Mouse (Mus musculus) hindbrain, postnatal 0 days (tissue): ENCODE measurements around the gene Flad1. TPM values are rescaled to one million over a fixed set of nuclear protein-coding genes. Genes with fewer than 3 reads are reported as not detected.
A peak's percentile ranks its signal among the peaks of the same experiment; 100 is the strongest.

ENCODE experiments used
- ATAC-seq: fragments of 200-750 bp; cut with Nextera tagmentation; 2 replicates; pipeline ENCODE4 v1.8.0; 2017; ENCODE audit warnings: mild to moderate bottlenecking, moderate TSS enrichment, moderate library complexity
- DNase-seq: peaks from one replicate; pipeline ENCODE4 v3.0.0-alpha.2; 2015; ENCODE audit warnings: low spot score
- H3K27ac ChIP-seq: fragments of 300-500 bp; sonication (generic); 2 replicates; pipeline ENCODE4 v1.5.1; 2014; ENCODE audit warnings: mild to moderate bottlenecking
- H3K27me3 ChIP-seq: fragments of 300-500 bp; sonication (generic); 2 replicates; pipeline ENCODE4 v1.6.1; 2014; ENCODE audit warnings: low read length, mixed read lengths; ENCODE audit not compliant: insufficient read depth
- H3K36me3 ChIP-seq: fragments of 300-500 bp; sonication (generic); 2 replicates; pipeline ENCODE4 v1.6.1; 2014; ENCODE audit warnings: low read length, mixed read lengths; ENCODE audit not compliant: insufficient read depth
- H3K4me1 ChIP-seq: fragments of 300-500 bp; sonication (generic); 2 replicates; pipeline ENCODE4 v1.6.1; 2014; ENCODE audit warnings: antibody characterized with exemption, low read length, mixed read lengths; ENCODE audit not compliant: insufficient read depth
- H3K4me2 ChIP-seq: fragments of 300-500 bp; sonication (generic); 2 replicates; pipeline ENCODE4 v1.6.1; 2014; ENCODE audit warnings: low read depth, mild to moderate bottlenecking, low read length, moderate library complexity, mixed read lengths
- H3K4me3 ChIP-seq: fragments of 300-500 bp; sonication (generic); 2 replicates; pipeline ENCODE4 v1.5.1; 2014; ENCODE audit warnings: low read length
- H3K9ac ChIP-seq: fragments of 300-500 bp; sonication (generic); replicated peaks from 2 replicates; pipeline ENCODE4 v1.6.1; 2014; ENCODE audit warnings: mild to moderate bottlenecking, low read length, moderate library complexity, mixed read lengths
- H3K9me3 ChIP-seq: fragments of 300-500 bp; sonication (generic); 2 replicates; pipeline ENCODE4 v1.6.1; 2016; ENCODE audit warnings: low read length, mixed read lengths
- CTCF ChIP-seq: IDR thresholded peaks from 2 replicates; pipeline ENCODE4 v1.5.1; 2016; ENCODE audit warnings: antibody characterized with exemption, control low read depth, low read depth
- WGBS: fragments of 180-500 bp; shearing (Covaris S2); extraction: QIAGEN DNeasy Blood & Tissue Kit; methylation state at CpG from one replicate; pipeline ENCODE4 v1.1.7; 2014; 5-methylcytosine and 5-hydroxymethylcytosine counted together
- polyA plus RNA-seq: library from polyadenylated mRNA; unstranded; fragments of >200 nt; fragmentation: Nextera tagmentation; extraction: Ambion mirVana; gene quantifications from 2 replicates; pipeline ENCODE4 v1.2.1, GENCODE M21; 2015
- total RNA-seq: library from RNA; depleted of rRNA; stranded (reverse); fragments of >200 nt; gene quantifications from 2 replicates; pipeline ENCODE4 v1.2.3, GENCODE M21; 2014

The Flad1 gene
- total and polyA plus RNA-seq, 2 experiments from 2014 or later, result 23.8 to 32.1 TPM

- no peaks in the 10 kb centered on the region for H3K9me3 ChIP-seq
- no peaks in the 10 kb centered on the region for H3K27me3 ChIP-seq
- ATAC-seq, result no peak
- H3K4me2 ChIP-seq, result no peak overlapping the region
- DNase-seq, result no peak
- H3K4me3 ChIP-seq, result no peak overlapping the region
- no peak for TF ChIP-seq CTCF
- H3K4me1 ChIP-seq, result 0 out of 2 replicates have a peak, but pooled peaks cover 4% of the 10 kb centered on the region
- no peak overlapping the region for H3K9ac ChIP-seq
- 81% methylated on average over 5 of the region's 5 CpGs for WGBS
- no peaks in the 10 kb centered on the region for H3K36me3 ChIP-seq
- no peak overlapping the region for H3K27ac ChIP-seq
Measured at GRCm38 (mm10) chr3:89382950-89383349, 28.7 kb downstream of the Flad1 start.

- TF ChIP-seq CTCF, result no peak
- DNase-seq (no peak), ATAC-seq (no peak)
- Histone ChIP-seq H3K9me3 (no peaks in the 10 kb centered on the region), H3K27ac (no peak overlapping the region), H3K4me1 (0 out of 2 replicates have a peak, but pooled peaks cover 4% of the 10 kb centered on the region), H3K4me3 (no peak overlapping the region), H3K27me3 (no peaks in the 10 kb centered on the region), H3K4me2 (no peak overlapping the region), H3K9ac (no peak overlapping the region), H3K36me3 (no peaks in the 10 kb centered on the region)
- whole genome bisulfite sequencing, result 86% methylated on average over 9 of the region's 9 CpGs
Measured at GRCm38 (mm10) chr3:89382033-89382882, 29.4 kb downstream of the Flad1 start.

GRCm38 (mm10) chr3:89381233-89381632, 30.4 kb downstream of the Flad1 start:
- Histone ChIP-seq H3K4me2 (no peak overlapping the region), H3K4me1 (0 out of 2 replicates have a peak, but pooled peaks cover 4% of the 10 kb centered on the region), H3K9me3 (no peaks in the 10 kb centered on the region), H3K9ac (no peak overlapping the region), H3K4me3 (no peak overlapping the region), H3K27me3 (no peaks in the 10 kb centered on the region), H3K27ac (no peak overlapping the region), H3K36me3 (no peaks in the 10 kb centered on the region)
- WGBS, result 78% methylated on average over 11 of the region's 11 CpGs
- TF ChIP-seq CTCF, result no peak
- ATAC-seq (no peak), DNase-seq (no peak)

GRCm38 (mm10) chr3:89380711-89381110, 31.0 kb downstream of the Flad1 start:
- H3K4me2 ChIP-seq, result no peak overlapping the region
- TF ChIP-seq CTCF, result no peak
- 97% methylated on average over 18 of the region's 18 CpGs for WGBS
- no peak overlapping the region for H3K9ac ChIP-seq
- DNase-seq (no peak), ATAC-seq (no peak)
- no peaks in the 10 kb centered on the region for H3K36me3 ChIP-seq
- no peak overlapping the region for H3K27ac ChIP-seq
- H3K4me3 ChIP-seq, result no peak overlapping the region
- no peaks in the 10 kb centered on the region for H3K27me3 ChIP-seq
- H3K9me3 ChIP-seq, result no peaks in the 10 kb centered on the region
- 0 out of 2 replicates have a peak, but pooled peaks cover 4% of the 10 kb centered on the region for H3K4me1 ChIP-seq

- no peaks in the 10 kb centered on the region for H3K36me3 ChIP-seq
- WGBS, result 94% methylated on average over 14 of the region's 14 CpGs
- no peak overlapping the region for H3K4me3 ChIP-seq
- TF ChIP-seq CTCF, result no peak
- 0 out of 2 replicates have a peak, but pooled peaks cover 4% of the 10 kb centered on the region for H3K4me1 ChIP-seq
- H3K4me2 ChIP-seq, result no peak overlapping the region
- no peaks in the 10 kb centered on the region for H3K27me3 ChIP-seq
- DNase-seq (no peak), ATAC-seq (no peak)
- no peaks in the 10 kb centered on the region for H3K9me3 ChIP-seq
- H3K9ac ChIP-seq, result no peak overlapping the region
- H3K27ac ChIP-seq, result no peak overlapping the region
Measured at GRCm38 (mm10) chr3:89380291-89380690, 31.4 kb downstream of the Flad1 start.

GRCm38 (mm10) chr3:89379388-89380131, 32.1 kb downstream of the Flad1 start:
- Histone ChIP-seq H3K4me1 (0 out of 2 replicates have a peak, but pooled peaks cover 4% of the 10 kb centered on the region), H3K27ac (no peak overlapping the region), H3K4me2 (peak overlapping the region; percentile 80), H3K27me3 (no peaks in the 10 kb centered on the region), H3K9ac (no peak overlapping the region), H3K4me3 (no peak overlapping the region), H3K9me3 (no peaks in the 10 kb centered on the region), H3K36me3 (no peaks in the 10 kb centered on the region)
- no peak for ATAC-seq
- no peak for TF ChIP-seq CTCF
- 89% methylated on average over 31 of the region's 31 CpGs for WGBS
- no peak for DNase-seq
